Mouse (Mus musculus) thymus, adult 2 months (tissue): ENCODE measurements at regions not wholly inside any gene's neighbourhood (a gene's known extent, or its start where the extent isn't known, plus 50 kb on each side); places are given as distances from the start of the nearest gene placed in this dataset.

Experiments used
- CTCF ChIP-seq: fragments of 200-500 bp; IDR thresholded peaks from 2 replicates; pipeline ENCODE4 v1.5.1; 2012; ENCODE audit warnings: mild to moderate bottlenecking, control low read depth, low read length, moderate library complexity, borderline replicate concordance; ENCODE audit not compliant: control insufficient read depth, poor library complexity, insufficient read depth; ENCODE audit errors: extremely low read depth
- POLR2A ChIP-seq: fragments of 200-500 bp; IDR thresholded peaks from 2 replicates; pipeline ENCODE4 v1.6.1; 2012; ENCODE audit warnings: mild to moderate bottlenecking, low read length, control low read depth, moderate library complexity; ENCODE audit not compliant: control insufficient read depth, poor library complexity, insufficient read depth; ENCODE audit errors: extremely low read depth

DNA sequence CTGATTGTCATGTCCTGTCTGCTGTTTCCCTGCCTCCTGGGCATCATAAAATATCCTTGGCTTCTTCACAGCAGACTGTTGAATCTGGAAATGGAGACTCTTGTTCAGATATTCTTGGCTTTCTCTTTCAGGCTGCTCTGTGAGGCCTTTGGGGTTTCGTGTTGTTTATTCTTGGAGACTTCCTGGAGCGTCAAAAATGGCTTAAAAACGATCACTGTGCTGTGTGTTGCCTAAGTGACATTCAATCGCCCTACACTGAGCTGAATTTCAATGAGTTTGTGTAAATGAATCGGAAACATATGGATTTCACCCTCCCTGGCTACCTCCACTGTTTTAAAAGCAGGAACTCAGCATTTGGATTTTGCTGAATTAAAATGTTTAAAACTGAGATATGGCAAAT lies 241.1 kb upstream of the Slc24a2 start:
- no peak for TF ChIP-seq CTCF
- no peak for TF ChIP-seq POLR2A
